Mouse (Mus musculus): ENCODE measurements at regions not wholly inside any gene's neighbourhood (a gene's known extent, or its start where the extent isn't known, plus 50 kb on each side); places are given as distances from the start of the nearest gene placed in this dataset.

DNA sequence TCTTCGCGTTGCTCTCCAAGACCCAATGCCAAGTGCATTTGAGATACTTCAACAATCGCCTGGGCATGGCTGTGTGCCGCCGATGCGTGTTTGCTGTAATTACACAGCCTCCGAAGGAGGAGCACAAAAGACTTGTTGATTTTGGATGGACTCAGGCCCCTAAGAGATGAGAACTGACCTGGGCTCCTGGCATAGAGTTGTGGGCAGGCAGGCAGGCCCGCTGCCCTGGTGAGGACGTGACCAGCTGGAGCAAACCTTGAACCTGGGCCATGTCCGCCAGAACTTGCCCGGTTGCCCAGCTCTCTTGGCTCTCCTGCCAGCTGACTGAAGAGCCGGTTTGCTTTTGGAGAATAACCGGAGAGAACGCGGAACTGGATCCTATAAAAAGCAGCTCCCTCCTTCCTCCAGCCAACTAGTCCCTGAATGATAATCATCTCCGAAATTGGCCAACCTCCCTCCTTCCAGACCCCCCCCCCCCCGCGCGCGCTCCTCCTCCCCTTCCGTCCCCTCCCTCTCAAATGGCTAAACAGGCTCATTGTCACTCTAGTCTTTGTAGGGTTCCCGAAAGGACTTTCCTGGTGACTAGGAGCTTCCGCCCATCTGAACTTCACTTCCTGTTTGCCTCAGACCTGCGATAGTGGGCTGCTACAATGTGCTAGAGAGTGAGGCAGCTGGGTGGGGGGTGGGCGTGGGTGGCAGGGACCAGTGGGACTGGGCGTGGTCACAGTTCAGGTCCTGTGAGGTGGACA, 237.5 kb downstream of the Uaca start:
- TF ChIP-seq POLR2A (IDR thresholded peaks at IDR 0.05; ENCODE audit: borderline replicate concordance, insufficient read depth, low read length) (no peak), CTCF (IDR thresholded peaks at IDR 0.05; ENCODE audit: borderline replicate concordance, insufficient read depth, low read depth, low read length) (no peak)

Data from cerebellum, adult 2 months (tissue).